Mouse (Mus musculus): ENCODE measurements around the gene Cutc. TPM values are rescaled to one million over a fixed set of nuclear protein-coding genes. Genes with fewer than 3 reads are reported as not detected.

The Cutc gene
- polyA plus RNA-seq, 1 experiment from 2014 or later: 13.9 TPM

DNA sequence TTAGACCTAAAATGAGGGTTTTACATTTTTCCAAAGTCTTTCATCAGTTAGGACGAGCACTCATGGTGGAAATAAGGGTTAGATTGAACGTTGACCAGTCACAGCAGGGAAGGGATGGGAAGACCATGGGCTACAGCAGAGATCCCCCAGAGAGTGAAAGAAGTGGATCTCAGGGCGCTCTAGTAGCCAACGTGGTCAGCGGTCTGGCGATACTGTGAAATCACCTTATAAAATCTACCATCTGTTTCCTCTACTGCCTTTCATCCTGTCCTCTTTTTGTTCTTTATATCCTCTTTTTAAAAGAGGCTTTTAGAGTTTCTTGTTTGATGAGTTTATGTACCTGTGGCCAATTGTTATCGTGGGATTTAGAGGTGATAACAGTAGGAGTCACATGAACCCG, 32.0 kb downstream of the Cutc start:
- DNase-seq (ENCODE audit: low spot score): no peak
- Histone ChIP-seq H3K4me1 (replicated peaks) (no peaks in the 10 kb centered on the region), H3K27me3 (ENCODE audit: insufficient read depth, poor library complexity, severe bottlenecking) (no peaks in the 10 kb centered on the region), H3K9me3 (no peaks in the 10 kb centered on the region), H3K4me3 (no peak overlapping the region), H3K36me3 (no peaks in the 10 kb centered on the region), H3K27ac (no peak overlapping the region)
- 84% methylated on average over 8 of the region's 8 CpGs for WGBS

DNA sequence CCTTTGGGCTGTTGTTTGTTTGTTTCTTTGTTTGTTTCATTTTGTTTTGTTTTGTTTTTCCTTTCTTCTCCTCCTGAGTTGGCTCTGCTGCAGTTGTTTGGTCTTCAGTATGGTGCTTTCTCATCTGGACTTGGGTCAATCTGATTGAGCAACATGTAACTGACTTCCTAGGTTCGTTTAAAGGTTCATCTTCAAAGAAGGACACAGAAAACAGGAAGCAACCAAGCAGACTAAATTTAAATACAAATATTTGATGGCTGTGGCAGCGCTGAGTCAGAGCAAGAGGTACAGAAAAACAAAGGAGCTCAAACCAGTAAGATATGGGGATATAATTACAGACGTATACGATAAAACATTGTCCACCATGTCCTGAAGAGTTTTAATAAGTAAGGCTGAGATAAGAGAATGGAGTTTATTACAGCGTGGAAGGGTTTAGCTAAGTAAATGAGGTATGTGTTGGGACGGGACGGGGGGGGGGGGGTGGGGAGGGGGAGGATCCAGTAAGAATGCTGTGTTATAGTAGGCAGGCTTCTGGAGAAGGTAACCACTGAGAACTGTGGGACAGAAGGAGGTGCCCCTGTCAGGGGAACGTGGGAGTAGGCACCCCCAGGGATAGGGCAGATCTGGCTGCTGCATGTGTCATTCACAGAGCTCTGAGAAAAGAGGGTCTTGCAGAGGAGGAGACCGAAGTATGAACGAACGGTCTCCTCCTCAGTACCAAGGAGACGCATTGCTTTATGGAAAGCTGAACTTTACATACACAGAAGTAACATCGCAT, 33.6 kb downstream of the Cutc start:
- 85% methylated on average over 13 of the region's 13 CpGs for WGBS
- Histone ChIP-seq H3K36me3 (no peaks in the 10 kb centered on the region), H3K27ac (no peak overlapping the region), H3K9me3 (no peaks in the 10 kb centered on the region), H3K4me1 (replicated peaks) (no peaks in the 10 kb centered on the region), H3K4me3 (no peak overlapping the region), H3K27me3 (ENCODE audit: insufficient read depth, poor library complexity, severe bottlenecking) (no peaks in the 10 kb centered on the region)
- no peak for DNase-seq (ENCODE audit: low spot score)

DNA sequence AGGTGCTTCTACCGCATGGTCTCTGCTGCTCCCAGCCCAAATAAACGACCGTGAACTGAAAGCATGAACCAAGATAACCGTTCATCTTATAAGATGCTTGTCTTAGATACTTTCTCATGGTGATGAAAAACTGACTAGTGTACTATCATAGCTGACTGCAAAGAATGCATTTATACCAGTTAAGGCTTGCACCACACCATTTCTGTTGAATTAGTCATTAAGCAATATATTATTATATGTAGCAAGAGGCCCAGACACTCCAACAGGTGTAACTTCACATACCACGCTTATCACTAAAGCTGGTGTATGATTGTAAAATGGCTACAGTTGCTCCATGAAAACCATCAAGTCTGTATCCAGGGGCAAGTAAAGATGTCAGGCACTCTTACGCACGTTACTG, 37.0 kb downstream of the Cutc start:
- H3K4me1 ChIP-seq (replicated peaks): no peaks in the 10 kb centered on the region
- no peaks in the 10 kb centered on the region for H3K27me3 ChIP-seq (ENCODE audit: insufficient read depth, poor library complexity, severe bottlenecking)
- no peak overlapping the region for H3K27ac ChIP-seq
- no peaks in the 10 kb centered on the region for H3K36me3 ChIP-seq
- no peak for DNase-seq (ENCODE audit: low spot score)
- no peak overlapping the region for H3K4me3 ChIP-seq
- no peaks in the 10 kb centered on the region for H3K9me3 ChIP-seq
- 91% methylated on average over 7 of the region's 7 CpGs for WGBS

GRCm38 (mm10) chr19:43792537-43792936, 39.7 kb downstream of the Cutc start:
- no peaks in the 10 kb centered on the region for H3K36me3 ChIP-seq
- WGBS: 90% methylated on average over 4 of the region's 4 CpGs
- H3K4me3 ChIP-seq: no peak overlapping the region
- H3K9me3 ChIP-seq: no peaks in the 10 kb centered on the region
- no peak overlapping the region for H3K27ac ChIP-seq
- H3K4me1 ChIP-seq (replicated peaks): no peaks in the 10 kb centered on the region
- no peak for DNase-seq (ENCODE audit: low spot score)
- H3K27me3 ChIP-seq (ENCODE audit: insufficient read depth, poor library complexity, severe bottlenecking): no peaks in the 10 kb centered on the region

- Histone ChIP-seq H3K4me3 (no peak overlapping the region), H3K9me3 (no peaks in the 10 kb centered on the region), H3K36me3 (no peaks in the 10 kb centered on the region), H3K27ac (no peak overlapping the region), H3K27me3 (ENCODE audit: insufficient read depth, poor library complexity, severe bottlenecking) (no peaks in the 10 kb centered on the region), H3K4me1 (replicated peaks) (no peaks in the 10 kb centered on the region)
- WGBS: 88% methylated on average over 1 of the region's 1 CpGs
- no peak for DNase-seq (ENCODE audit: low spot score)
Observed at GRCm38 (mm10) chr19:43793951-43794350, 41.2 kb downstream of the Cutc start.

DNA sequence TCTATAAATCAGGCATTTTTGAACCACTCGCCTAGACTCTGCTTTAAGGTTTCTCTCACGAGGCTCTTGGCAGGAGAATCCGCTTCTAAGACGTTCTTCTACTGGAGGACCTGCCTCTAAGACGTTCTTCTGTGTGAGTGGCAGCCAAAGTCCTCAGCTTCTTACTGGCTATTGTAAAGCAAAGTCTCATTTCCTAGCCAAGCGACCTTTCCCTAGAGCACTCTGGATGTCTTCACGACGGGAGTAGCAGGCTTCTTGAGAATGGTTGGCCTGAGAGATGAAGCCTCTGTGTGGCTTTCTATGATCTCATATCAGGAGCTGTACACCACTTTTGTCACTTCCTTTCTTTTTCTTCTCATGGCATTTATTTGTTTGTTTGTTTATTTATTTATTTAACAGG, 42.7 kb downstream of the Cutc start:
- H3K36me3 ChIP-seq: no peaks in the 10 kb centered on the region
- 86% methylated on average over 8 of the region's 8 CpGs for WGBS

GRCm38 (mm10) chr19:43797216-43797615, 44.4 kb downstream of the Cutc start:
- H3K27ac ChIP-seq: no peak overlapping the region
- H3K9me3 ChIP-seq: no peaks in the 10 kb centered on the region
- no peaks in the 10 kb centered on the region for H3K36me3 ChIP-seq
- H3K4me1 ChIP-seq (replicated peaks): no peaks in the 10 kb centered on the region
- H3K27me3 ChIP-seq (ENCODE audit: insufficient read depth, poor library complexity, severe bottlenecking): no peaks in the 10 kb centered on the region; the same call in 1 of the 2 replicates
- H3K4me3 ChIP-seq: no peak overlapping the region
- no peak for DNase-seq (ENCODE audit: low spot score)
- WGBS: 77% methylated on average over 5 of the region's 5 CpGs

More for the DNA sequence above, 42.7 kb downstream of the Cutc start:
- Histone ChIP-seq H3K4me3 (no peak overlapping the region), H3K4me1 (replicated peaks) (no peaks in the 10 kb centered on the region), H3K27me3 (ENCODE audit: insufficient read depth, poor library complexity, severe bottlenecking) (no peaks in the 10 kb centered on the region), H3K27ac (no peak overlapping the region), H3K9me3 (no peaks in the 10 kb centered on the region)
- no peak for DNase-seq (ENCODE audit: low spot score)

DNA sequence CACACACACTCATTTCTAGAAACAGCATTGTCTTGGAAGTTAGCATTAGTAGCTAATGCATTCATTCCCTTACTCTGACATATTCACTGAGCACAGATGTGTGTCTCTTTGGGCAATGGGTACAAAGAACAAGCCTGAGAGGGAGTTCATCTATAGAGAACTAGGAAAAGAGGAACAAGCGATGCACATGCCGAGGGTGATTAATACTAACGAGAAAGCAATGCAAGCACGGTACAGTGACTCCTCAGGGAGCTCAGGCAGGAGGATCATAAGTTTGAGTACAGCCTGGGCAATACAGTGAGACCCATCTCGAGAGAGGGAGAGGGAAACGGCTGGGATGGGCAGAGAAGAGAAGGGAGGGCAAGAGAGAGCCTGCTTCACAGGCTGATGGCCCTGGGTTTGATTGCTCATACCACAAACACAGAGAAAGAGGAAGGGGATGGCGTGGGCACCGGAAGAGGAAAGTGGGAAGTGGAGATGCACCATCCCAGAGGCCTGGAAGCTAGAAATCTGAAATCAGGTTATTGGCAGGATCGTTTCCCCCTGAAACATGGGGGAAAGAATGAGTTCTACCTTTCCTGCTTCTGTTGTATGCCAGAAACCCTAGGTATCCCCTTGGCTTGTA, 48.7 kb downstream of the Cutc start:
- Histone ChIP-seq H3K9me3 (no peaks in the 10 kb centered on the region), H3K4me3 (no peak overlapping the region), H3K36me3 (no peaks in the 10 kb centered on the region), H3K4me1 (replicated peaks) (no peaks in the 10 kb centered on the region), H3K27ac (no peak overlapping the region), H3K27me3 (ENCODE audit: insufficient read depth, poor library complexity, severe bottlenecking) (no peaks in the 10 kb centered on the region; the same call in 1 of the 2 replicates)
- WGBS: 86% methylated on average over 9 of the region's 9 CpGs
- DNase-seq (ENCODE audit: low spot score): no peak

DNA sequence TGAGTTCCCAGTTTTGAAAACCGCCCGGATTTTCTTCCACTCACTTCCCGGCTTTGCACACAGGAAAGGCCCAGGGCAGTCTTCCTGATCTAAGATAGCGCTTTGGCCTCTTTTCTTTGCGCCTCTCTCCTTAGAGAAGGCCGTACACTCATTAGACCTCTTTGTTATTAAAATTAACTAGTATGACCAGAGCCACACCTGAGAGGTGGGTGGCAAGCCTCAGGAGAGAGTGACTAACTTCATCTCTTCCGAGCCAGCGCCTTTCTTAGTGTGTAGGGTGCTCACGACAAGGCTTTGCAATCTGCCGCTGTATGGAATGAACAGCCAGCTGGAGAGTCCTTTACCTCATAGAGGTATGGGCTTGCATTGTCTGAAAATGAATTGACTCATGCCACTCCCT, 51.1 kb downstream of the Cutc start:
- Histone ChIP-seq H3K9me3 (no peaks in the 10 kb centered on the region), H3K4me3 (no peak overlapping the region), H3K36me3 (no peaks in the 10 kb centered on the region), H3K4me1 (replicated peaks) (no peaks in the 10 kb centered on the region), H3K27ac (no peak overlapping the region), H3K27me3 (ENCODE audit: insufficient read depth, poor library complexity, severe bottlenecking) (no peaks in the 10 kb centered on the region; the same call in 1 of the 2 replicates)
- WGBS: 86% methylated on average over 10 of the region's 10 CpGs
- no peak for DNase-seq (ENCODE audit: low spot score)

DNA sequence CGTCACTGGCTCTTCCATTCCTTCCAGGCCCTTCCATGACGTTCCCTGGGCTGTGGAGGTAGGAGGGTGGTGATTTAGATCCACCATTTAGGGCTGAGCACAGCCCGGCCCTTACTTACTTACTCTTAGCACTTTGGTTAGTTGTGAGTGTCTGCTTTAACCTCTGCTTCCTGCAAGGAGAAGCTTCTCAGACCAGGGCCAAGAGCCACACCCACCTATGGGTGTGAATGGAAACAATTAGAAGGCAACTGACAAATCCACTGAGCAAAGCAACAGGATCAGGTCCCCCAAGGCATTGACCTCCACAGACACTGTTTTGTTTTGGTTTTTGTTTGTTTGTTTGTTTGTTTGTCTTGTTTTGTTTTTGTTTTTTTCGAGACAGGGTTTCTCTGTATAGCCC, 56.5 kb downstream of the Cutc start:
- Histone ChIP-seq H3K4me3 (no peak overlapping the region), H3K36me3 (no peaks in the 10 kb centered on the region), H3K4me1 (replicated peaks) (0 out of 2 replicates have a peak, but pooled peaks cover 3% of the 10 kb centered on the region), H3K27ac (no peak overlapping the region), H3K27me3 (ENCODE audit: insufficient read depth, poor library complexity, severe bottlenecking) (no peaks in the 10 kb centered on the region), H3K9me3 (no peaks in the 10 kb centered on the region)
- 45% methylated on average over 4 of the region's 4 CpGs for WGBS
- DNase-seq (ENCODE audit: low spot score): no peak

- Histone ChIP-seq H3K4me1 (replicated peaks) (0 out of 2 replicates have a peak, but pooled peaks cover 3% of the 10 kb centered on the region), H3K36me3 (no peaks in the 10 kb centered on the region), H3K27me3 (ENCODE audit: insufficient read depth, poor library complexity, severe bottlenecking) (no peaks in the 10 kb centered on the region), H3K4me3 (no peak overlapping the region), H3K9me3 (no peaks in the 10 kb centered on the region), H3K27ac (no peak overlapping the region)
- WGBS: 96% methylated on average over 4 of the region's 4 CpGs
- DNase-seq (ENCODE audit: low spot score): no peak
Observed at GRCm38 (mm10) chr19:43811419-43811818, 58.6 kb downstream of the Cutc start.

DNA sequence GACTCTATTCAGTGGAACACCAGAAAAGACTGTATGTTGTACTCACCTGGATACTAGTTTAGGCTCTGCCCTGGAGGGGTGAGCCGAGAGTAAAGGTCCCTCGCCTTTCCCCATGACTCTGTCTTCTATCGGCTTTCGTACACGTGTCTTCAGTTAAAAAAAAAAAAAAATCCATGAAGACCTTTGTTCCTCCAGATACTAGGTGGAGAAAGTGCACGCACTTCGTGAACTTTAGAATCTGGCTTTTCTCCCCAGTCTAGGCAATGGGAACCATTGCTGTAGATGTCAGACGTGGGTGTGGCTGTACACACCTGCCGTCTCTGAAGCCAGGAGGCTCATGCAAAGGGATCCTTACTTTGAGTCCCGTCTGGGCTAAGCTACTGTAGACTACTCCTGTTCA, 60.5 kb downstream of the Cutc start:
- Histone ChIP-seq H3K36me3 (no peaks in the 10 kb centered on the region), H3K27me3 (ENCODE audit: insufficient read depth, poor library complexity, severe bottlenecking) (no peaks in the 10 kb centered on the region), H3K9me3 (no peaks in the 10 kb centered on the region), H3K4me1 (replicated peaks) (0 out of 2 replicates have a peak, but pooled peaks cover 3% of the 10 kb centered on the region), H3K27ac (no peak overlapping the region), H3K4me3 (no peak overlapping the region)
- no peak for DNase-seq (ENCODE audit: low spot score)
- WGBS: 88% methylated on average over 10 of the region's 10 CpGs

- H3K27me3 ChIP-seq (ENCODE audit: insufficient read depth, poor library complexity, severe bottlenecking): no peaks in the 10 kb centered on the region
- WGBS: 82% methylated on average over 14 of the region's 14 CpGs
- H3K9me3 ChIP-seq: no peaks in the 10 kb centered on the region
- H3K36me3 ChIP-seq: no peaks in the 10 kb centered on the region
- H3K4me1 ChIP-seq (replicated peaks): no peaks in the 10 kb centered on the region
- no peak overlapping the region for H3K4me3 ChIP-seq
- no peak for DNase-seq (ENCODE audit: low spot score)
- no peak overlapping the region for H3K27ac ChIP-seq
Observed at GRCm38 (mm10) chr19:43815661-43816414, 63.0 kb downstream of the Cutc start.
